Mouse (Mus musculus): Measurements from ENCODE around the gene Cdkn2aipnl.

DNA sequence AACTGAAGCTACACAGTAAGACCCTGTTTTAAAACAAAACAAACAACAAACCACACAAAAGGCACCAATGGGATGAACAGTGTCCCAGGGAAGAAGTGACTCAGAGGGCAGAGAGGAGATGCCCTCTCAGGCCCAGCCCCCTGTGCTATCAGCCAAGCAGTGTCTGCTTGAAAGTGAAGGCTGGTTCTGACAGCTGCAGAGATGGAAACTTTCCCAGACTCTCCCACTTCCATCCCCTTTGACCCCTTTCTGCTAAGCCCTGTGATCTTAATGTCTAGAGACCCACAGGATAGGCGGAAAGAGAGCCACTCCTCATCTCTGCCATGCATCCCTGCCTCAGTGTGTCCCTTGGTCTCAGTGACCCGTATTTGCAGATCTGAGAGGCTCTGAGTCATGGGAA is 49.5 kb upstream of the Cdkn2aipnl start:
- TF ChIP-seq CTCF (IDR thresholded peaks at IDR 0.05; ENCODE audit: extremely low read depth, insufficient read depth, low read length) (no peak), POLR2A (IDR thresholded peaks at IDR 0.05; ENCODE audit: extremely low read depth, insufficient read depth, low read length) (no peak)
